Mouse (Mus musculus) neural tube, embryonic 10.5 days (tissue): ENCODE measurements around the gene Mon1b.

Experiments used
- DNase-seq: peaks from one replicate; pipeline ENCODE4 v3.0.0-alpha.2; 2017; ENCODE audit warnings: low spot score; ENCODE audit errors: extremely low spot score

The Mon1b gene

DNA sequence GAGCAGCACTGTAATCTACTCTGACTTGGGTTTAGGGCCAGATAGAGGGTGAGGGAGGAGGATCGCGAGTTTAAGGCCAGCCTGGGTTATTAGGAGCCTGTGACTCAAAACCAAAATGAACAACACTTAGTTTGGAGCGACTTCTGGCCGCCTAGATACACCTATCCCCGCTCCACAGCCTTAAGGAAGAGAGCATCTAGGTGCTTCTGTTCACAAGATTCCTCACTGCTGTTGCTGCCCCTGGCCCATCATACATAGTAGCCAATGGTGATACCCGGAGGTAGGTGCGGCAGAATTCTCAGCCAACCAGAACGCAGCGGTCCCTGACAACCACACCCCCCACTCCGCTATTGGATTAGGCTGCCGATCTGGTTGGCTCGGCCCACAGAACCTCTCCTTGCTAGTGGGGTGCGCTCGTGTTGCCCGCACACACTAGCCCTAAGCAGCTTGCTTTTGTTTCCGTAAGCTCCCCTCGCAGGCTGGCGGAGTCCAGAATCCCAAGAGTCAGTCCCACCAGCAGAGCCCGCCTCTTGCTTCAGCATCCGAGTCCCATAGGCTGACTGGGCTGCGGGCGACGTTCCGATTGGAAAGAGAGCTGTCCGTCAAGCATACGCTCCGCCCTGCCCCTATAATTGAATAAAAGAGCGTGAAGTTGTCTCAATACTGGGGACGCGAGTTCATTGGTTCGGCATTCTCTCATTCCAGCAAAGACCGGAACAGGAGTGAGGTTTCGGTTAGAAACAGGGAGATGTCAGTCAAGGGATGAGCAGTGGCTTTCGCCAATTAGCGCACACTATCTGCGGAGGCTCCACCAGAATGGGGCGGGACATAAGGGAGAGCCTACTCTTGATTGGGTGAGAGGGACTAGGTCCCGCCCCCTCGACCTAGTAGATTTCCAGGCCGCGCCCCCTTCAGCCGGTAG lies at the start of gene Mon1b:
Gene Mon1b, plus strand, starts transcription at position 918 of the 922 bp plus-strand sequence.
- DNase-seq, result peak; percentile 98

DNA sequence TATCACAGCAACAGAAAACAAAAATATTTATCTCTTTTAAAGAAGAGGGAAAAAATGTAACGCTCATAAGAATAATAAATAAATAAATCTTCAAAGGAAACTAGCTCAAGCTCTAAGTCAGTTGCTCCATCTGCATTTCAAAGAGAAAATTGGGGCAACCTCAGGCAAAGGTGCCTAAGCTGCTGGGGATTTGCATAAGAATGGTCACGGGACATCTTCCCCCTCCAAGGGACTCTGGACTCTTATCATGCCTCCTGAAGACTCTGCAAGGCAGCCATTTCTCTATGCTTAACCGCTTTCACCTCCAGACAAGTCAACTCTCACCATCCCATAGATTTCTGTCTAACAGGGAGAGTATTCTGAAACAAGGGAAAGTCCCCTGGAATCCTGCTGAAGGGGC lies 37.0 kb upstream of the Mon1b start:
- DNase-seq, result no peak

DNA sequence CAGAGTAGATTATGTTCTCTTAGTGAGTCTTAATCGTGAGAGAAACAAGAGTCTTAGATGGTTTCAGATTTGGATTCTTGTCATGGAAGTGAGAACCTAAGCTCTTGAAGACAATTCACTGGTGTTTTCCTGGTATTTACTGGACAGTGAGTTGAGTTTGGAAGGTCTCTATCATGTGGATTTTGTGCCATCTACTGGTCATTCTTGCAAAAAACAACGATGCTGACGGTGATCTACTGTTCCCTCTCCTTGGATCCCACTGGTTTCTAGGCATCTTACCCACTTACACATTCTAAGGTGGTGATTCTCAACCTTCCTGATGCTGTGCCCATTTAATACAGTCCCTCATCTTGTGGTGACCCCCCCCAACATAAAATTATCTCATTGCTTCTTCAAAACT lies 2.8 kb upstream of the Mon1b start:
- DNase-seq, result no peak

DNA sequence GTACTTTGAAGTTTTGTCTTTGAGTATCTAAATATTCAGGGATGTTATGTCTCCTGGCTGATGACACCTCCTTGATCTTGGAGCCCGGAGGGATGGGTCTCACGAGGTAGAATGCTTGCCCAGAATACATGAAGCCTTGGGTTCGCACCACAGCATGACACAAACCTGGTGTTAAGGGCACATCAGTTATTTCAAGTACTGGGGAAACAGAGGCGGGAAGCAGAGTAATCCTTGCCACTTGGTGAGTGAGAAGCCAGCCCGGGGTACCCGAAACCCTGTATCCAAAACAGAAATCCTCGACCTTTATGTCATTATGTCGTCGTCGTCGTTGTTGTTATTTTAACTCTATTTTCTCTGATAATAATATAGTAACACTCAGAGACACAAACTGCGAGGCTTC lies 1.2 kb upstream of the Mon1b start:
- DNase-seq, result no peak

DNA sequence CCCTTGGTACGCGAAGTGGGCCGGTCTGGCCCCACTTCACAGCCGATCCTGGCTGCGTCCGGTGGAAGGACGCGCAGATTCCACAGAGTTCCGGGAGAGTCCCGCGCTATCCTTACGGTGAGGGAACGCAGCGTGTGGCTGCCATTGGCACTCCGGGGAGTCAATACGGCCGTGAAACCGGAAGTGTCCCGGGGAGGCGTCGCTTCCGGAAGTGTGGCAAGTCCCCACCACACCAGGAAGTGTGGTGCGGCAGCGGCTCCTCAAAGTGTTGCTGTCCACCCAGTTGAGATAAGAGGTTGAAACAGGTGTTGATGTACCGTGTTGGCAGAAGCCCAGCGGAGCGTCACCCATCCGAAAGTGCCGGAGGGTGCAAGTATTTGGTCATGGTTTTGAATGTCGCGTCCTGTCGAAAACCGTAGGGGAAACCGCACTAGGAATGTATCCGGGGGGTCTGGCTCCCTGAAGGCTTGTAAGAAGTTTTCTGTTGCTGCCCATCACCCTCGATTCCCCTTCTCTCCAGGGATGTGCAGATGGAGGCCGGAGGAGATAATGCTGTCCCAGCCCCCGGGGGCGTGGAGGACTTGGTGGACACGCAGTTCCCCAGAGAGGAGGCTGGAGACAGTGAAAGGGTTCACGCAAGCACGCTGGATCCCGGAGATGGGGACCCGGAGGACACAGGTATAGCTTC lies 349 bp downstream of the Mon1b start:
- no peak for DNase-seq

DNA sequence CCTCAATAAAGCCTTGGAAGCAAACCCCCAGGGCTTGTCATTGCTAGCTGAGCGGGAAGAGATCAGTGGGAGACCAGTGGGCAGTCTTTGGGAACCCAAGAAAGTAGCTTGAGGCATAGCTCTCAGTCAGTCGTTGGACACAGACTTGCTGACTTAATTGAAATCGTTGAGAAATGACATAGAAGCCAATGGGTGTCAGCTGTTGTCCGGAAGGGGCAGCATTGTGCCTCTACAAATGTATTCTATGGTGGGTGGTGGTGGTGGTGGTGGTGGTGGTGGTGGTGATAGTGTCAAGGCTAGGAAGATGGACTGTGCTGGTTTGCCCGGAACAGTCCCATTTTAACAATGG lies 867 bp downstream of the Mon1b start:
- no peak for DNase-seq

DNA sequence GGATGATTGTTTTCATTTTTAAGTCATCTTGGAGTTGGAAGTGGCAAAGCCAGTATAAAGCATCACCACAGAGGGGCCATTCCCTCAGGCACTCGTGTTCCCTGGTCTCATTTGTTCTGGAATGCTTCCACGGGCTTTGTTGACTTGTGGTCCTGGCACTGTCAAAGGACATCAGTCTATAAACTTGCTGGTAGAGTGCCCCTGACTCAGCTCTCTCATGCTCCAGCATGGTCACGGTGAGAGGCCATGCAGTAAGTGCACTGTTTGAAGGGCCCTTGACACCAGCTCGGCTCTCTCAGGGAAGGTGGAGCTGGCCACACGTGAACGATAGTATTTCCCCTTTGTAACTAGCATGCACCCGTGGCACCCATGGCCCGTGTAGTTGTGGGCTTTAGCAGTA lies 5.0 kb downstream of the Mon1b start:
- no peak for DNase-seq

DNA sequence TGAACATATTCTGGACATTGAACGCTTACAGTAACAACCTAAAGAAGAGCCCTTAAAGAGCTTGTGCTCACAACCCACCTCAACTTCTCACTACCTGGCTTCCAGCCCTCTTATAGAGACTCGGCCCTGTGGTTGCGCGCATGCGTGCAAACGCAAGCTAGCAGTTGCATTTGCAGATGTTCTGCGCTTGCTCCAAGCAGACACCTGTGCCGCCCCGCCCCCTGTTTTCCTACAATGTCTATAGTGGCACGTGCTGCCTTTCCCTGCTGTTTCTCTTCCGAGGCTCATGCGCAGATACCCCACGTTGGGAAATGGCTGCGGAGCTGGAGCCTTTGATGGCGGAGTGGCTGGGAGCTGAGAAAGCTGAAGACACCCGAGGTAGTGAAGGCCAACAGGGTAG lies 7.5 kb downstream of the Mon1b start, which contains the start of gene Syce1l:
Gene Syce1l, plus strand, starts transcription at position 288 of the 400 bp plus-strand sequence.
- DNase-seq, result no peak

DNA sequence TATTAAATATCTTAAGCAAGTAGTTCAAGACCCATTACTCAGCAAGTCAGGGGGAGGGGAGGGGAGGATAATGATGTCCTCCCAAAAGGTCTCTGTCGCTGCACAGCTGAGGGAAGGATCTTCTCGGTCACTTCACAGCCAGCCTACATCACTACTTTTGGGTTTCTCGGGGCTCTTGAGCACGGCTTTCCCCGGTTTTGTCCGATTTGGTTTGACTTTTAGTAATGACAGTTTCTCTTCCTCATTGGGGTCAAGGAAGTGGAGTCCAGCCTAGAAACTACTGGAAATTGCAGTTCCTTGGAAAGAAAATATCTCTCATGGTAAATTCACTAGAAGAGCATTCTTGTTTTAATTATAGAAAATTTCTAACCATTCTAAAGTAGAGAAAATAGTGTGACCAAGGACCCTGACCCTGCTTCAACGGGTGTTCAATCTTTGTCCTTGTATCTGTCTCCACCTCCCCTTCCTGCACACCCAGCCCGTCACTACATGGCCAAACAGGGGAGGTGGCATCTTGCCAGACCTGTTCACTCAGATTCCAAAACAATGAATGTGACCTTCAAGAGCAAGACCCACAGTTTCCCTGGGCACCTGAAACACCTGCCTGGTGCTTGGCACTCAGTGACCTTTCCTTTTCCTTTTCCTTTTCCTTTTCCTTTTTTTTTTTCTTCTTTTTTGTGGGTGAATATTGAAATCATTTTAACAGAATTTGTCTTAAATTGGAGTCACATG lies 8.3 kb downstream of the Mon1b start:
- no peak for DNase-seq

DNA sequence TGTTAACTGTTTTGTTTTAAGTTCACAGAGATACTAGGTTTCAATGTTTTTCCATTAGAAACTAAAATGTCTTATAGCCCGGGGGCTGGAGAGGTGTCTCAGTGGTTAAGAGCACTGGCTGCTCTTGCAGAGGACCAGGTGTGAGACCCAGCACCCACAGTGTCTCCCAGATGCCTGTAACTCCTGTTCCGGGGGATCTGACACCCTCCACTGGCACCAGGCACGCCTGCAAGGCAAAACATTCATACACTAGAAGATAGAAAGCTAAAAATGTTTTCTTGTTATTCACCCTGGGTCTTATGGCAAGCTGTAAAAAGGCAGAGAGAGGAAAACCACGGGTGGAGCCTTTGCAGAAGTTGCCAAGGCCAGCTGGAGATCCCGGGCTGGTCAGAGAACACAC lies 9.8 kb downstream of the Mon1b start:
- DNase-seq, result no peak

DNA sequence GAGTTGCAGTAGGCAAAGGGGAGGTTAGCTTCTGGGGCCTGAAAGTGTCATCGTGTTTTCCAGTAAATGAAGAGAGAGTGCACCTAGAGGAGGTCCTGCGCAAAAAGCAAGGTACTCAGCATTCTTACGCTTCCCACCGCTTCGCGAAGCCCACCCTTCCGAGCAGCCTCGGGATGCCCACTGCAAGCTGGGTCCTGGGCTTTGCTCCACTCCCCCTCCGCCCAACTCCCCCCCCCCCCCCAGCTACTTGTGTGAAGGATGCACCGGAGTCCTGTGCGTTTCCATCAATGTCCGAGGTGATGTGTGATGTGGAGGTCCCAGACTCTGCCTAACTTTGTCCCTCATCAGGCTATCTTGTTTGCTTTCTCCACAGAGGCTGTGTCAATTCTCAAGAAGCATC lies 17.1 kb downstream of the Mon1b start:
- DNase-seq, result no peak

DNA sequence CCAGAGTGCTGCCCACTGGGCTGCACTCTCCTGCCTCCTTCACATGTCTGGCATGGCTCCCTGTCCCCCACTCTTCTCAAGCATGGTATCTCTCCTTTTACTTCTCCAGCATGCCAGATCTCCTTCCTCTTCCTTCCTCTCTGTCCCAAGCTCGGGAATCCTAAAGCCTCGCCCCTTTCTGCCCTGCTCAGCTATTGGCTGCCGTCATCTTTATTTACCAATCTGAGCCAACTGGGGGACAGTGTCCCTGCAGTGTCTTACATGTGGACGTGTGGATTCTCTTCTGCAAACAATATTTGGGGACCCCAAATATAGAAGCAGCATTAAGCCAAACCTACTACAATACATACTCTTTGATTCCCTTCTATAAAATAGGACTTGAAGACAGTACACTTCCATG lies 17.8 kb downstream of the Mon1b start:
- DNase-seq, result no peak

DNA sequence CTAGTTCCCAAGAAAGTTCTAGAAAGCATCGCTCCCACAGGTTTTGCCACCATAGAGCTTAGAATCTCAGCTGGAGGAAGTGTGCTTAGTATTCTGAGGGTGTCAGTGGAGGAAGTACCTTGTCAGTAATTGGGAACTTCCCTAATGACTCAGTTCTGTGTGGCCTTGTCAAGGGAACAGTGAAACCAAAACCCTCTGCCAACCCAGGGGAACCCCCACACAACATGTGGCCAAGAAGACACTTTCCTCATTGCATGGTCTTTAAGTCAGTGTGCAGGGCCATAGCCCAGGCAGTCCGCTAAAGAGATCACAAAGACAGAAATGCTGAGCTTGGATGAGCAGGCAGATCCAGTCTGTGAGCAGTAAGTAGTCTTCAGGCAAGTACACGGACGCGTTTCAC lies 20.8 kb downstream of the Mon1b start:
- DNase-seq, result no peak

DNA sequence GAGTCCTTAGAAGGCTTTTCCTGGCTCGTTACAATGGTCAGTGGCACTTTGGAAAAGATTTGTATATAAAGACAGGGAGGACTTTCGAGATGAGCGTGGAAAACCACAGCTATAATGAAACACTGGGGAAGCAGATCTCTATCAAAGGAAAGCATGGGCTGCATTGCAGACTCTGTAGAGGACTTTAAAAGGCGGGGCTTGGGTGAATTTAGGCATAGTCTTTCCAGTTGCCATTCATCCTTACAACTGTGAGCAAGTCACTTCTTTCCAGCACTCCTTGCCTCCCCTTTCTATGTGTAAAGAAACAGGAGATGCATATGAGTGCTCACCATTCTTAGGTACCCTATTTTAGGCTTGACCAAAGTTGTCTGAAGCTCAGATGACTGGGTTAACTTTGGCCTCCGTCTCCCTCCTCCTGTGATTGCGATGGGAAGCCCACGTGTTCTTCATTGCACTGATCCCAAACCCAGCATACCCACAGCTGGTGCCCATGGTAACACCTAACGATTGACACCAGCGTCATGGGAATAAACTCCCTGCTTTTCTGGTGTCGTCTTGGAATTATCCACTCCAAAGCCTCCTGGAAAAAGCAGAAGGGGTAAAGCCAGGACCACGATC lies 21.4 kb downstream of the Mon1b start:
- no peak for DNase-seq

DNA sequence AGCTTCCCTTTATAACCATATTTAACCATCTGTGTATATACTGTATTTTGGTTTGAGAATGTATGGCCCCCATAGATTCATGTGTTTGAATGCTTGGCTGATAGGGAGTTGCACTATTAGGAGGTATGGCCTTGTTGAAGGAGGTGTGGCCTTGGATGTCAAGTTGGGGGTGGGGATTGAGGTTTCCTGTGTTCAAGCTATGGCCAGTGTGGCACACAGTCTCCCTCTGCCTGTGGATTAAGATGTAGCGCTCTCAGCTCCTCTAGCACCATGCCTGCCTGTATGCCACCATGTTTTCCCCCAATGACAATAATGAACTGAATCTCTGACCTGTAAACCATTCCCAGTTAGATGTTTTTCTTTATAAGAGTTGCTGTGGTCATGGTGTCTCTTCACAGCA lies 24.7 kb downstream of the Mon1b start:
- no peak for DNase-seq

DNA sequence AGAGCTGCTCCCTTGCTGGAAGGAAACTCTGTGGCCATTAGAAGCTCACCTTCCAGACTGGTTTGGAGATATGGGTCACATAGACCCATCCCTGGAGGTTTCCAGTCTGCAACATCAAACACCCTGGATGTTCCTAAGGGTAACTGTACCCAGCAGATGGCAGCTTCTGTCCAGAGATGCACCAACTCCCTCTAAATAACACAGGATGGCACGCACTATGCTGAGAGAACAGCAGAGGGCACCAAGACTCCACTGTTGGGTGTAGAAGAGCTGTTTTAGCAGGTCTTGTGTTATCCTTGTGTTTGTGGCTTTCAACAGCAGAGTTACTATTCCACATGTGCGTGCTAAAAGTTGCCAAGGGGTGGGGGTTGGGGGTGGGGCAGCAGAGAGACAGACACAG lies 29.2 kb downstream of the Mon1b start:
- peak; percentile 84 for DNase-seq

DNA sequence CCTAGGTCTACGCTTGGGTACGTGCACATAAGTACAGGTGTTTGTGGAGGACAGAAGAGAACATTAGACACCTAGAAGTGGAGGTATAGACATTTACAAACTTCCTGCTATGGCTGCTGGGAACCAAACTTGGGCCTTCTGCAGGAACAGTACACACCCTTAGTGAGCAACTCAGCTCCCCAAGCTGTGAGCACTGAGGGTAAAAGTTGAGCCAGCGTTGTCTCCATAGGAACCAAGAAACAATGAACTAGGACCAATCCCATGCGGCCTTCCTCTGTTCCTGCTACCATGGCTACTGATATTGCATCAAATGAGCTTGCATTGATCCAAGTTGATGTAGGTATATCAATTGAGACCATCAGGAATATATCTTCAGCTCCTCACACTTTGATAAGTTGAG lies 29.6 kb downstream of the Mon1b start:
- DNase-seq, result peak; percentile 26

DNA sequence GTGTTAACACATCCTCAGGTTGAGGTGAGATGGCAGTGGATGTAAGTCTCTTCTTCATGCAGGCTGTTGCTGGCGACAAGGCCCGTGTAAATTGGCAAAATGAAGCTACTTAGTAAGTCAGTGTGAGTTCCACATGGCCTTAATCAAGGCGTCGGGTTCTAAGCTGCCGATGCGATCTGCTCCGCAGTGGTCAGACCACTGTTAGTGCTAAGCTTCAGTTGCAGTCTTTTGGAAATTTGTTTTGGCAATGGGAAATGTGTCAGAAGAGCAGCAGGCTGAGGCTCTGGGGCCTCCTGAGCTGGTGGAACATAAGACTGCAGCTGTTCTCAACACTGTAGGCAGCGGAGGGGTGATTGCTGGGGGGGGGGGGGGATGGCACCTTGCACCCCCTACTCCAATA lies 30.6 kb downstream of the Mon1b start:
- DNase-seq, result no peak

DNA sequence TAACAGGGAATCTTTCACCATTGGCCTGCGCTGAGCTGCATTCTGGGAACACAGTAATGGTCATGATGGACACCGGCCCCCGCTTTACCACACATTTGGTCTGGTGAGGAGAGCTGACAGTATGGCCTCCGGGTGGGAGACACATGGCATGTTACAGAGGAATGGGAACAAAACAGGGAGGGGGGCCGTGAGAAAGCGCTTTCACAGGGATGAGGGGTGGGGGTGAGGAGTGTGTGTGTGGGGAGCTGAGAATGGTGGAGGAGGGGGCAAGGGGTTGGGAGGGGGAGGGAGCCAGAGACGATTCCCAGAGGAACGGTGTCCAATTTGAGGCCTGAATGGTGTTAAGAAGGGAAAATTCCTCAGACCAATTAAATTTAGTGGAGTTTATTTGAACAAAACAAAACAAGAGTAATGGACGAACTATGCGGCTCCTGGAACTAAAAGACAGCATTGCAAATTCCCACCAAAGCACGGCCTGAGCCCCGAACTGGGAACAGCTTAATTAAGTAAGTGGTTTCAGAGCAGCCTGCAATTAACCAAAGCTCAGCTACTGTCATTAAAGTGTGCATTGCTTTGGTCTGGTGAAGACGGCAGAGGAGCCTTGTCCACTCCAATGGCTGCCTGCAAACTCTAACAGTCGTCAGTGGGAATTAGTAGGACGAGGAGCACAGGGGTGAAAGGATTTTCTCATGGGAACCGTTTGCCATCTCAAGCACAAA lies 31.5 kb downstream of the Mon1b start:
- DNase-seq, result no peak

DNA sequence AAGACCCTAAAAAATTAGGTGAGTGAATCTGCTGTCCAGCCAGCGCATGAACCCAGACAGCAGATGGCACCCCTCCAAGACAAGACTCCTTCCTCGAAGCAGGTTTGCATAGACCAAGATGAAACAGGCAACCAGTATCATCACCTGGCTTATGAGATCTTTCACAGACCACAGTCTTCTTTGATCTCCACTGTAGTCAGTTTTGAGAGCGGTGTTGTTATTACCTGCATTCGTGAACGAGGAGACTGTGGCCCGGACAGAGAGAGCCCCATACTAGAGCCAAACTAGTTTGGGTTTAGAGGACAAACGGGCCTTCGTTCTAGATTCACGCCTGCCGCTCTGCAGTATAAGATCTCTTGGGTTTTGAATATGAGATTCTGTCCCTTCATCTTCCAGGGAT lies 34.5 kb downstream of the Mon1b start:
- DNase-seq, result no peak

DNA sequence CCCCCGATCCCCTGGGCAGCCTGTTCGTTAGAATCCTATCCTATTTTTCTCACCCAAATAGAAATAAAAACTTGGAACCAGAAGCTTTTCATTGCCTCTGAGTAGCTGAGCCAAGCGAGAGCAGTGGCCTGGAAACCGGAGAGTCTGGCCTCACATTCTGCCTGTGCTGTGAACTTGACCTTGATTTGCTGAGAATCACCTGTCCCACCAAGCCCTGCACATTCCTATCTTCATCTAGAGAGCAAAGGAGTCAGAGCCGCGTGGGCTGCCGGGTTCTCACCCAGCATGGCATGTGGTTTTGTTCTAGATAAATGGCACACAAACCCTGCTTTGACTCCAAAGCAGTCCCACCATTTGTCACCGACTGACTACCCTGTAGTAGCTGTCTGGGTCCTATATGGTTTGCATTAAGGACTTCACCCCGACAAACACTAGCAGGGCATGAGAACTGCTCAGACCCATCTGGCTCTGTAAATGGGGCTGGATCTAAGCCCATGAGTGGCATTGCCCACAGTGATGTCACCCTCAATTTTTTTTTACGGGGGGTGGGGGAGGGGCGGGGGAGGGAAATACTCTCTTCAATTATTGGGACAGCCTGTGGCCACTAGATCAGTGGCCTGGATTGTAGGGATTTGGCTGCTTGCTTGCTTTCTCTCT lies 37.3 kb downstream of the Mon1b start:
- DNase-seq, result no peak
